Mouse (Mus musculus): ENCODE results near the gene Wdr78.

- TF ChIP-seq POLR2A (IDR thresholded peaks at IDR 0.05; ENCODE audit: low read depth, low read length) (peak; percentile 90), CTCF (IDR thresholded peaks at IDR 0.05; ENCODE audit: borderline replicate concordance, insufficient read depth, low read length) (no peak)
Observed at GRCm38 (mm10) chr4:103114184-103115111, at the start of gene Wdr78, which contains the start of gene Mier1.
